Mouse (Mus musculus): Measurements from ENCODE around the gene Gm21518.
"Not testable (repeated sequence)": the region's sequence is repeated elsewhere in the genome, so short reads cannot be mapped to it uniquely, and the experiment has no call there.

DNA sequence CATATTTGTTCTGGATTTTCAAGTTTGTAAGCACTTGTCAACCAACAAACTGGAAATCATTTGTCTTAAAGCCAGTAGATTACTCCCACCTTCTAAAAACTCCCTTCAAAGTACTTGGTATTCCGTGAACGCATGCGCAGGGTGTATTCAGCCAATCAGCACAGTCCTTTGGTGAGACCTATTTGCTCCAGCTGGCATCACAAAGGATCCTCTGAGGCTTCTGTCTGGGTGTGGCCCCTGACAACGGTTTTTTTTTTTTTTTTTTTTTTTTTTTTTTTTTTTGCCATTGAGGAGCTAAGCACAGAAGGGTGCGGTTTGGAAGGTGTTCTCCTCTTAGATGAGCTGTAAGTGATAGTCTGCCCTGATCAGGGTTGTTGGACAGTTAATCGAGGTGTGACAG is at the start of gene Gm21518:
- not testable (repeated sequence) for TF ChIP-seq MAFK (IDR thresholded peaks at IDR 0.05; ENCODE audit: insufficient read depth, low read depth, low read length); ZC3H11A (IDR thresholded peaks at IDR 0.05; ENCODE audit: borderline replicate concordance, low read depth, low read length); HCFC1 (IDR thresholded peaks at IDR 0.05; ENCODE audit: borderline replicate concordance, insufficient read depth, low read length)
